Mouse (Mus musculus): Measurements from ENCODE around the gene Lum.
A peak's percentile ranks its signal among the peaks of the same experiment; 100 is the strongest.

Lum gene

GRCm38 (mm10) chr10:97564957-97565856, at the start of gene Lum:
TSS of gene Lum (plus strand) at chr10:97565128.
- no peak for DNase-seq (ENCODE audit: low read depth, low spot score)

- no peak for DNase-seq (ENCODE audit: low read depth, low spot score)
Measured at GRCm38 (mm10) chr10:97523366-97523765, 41.6 kb upstream of the Lum start.

GRCm38 (mm10) chr10:97535697-97536096, 29.2 kb upstream of the Lum start:
- DNase-seq (ENCODE audit: low read depth, low spot score) = no peak

- DNase-seq (ENCODE audit: low read depth, low spot score) = no peak
Measured at GRCm38 (mm10) chr10:97536921-97537320, 28.0 kb upstream of the Lum start.

- DNase-seq (ENCODE audit: low read depth, low spot score) = no peak
Measured at GRCm38 (mm10) chr10:97538202-97538601, 26.7 kb upstream of the Lum start.

GRCm38 (mm10) chr10:97547740-97548139, 17.2 kb upstream of the Lum start:
- DNase-seq (ENCODE audit: low read depth, low spot score) = no peak

GRCm38 (mm10) chr10:97567489-97568135, 2.7 kb downstream of the Lum start:
- no peak for DNase-seq (ENCODE audit: low read depth, low spot score)

GRCm38 (mm10) chr10:97582543-97583231, 17.8 kb downstream of the Lum start:
- peak; percentile 60 for DNase-seq (ENCODE audit: low read depth, low spot score)

- no peak for DNase-seq (ENCODE audit: low read depth, low spot score)
Measured at GRCm38 (mm10) chr10:97584176-97584575, 19.2 kb downstream of the Lum start.

- no peak for DNase-seq (ENCODE audit: low read depth, low spot score)
Measured at GRCm38 (mm10) chr10:97587159-97587558, 22.2 kb downstream of the Lum start.

GRCm38 (mm10) chr10:97589574-97589973, 24.6 kb downstream of the Lum start:
- no peak for DNase-seq (ENCODE audit: low read depth, low spot score)

GRCm38 (mm10) chr10:97591036-97591435, 26.1 kb downstream of the Lum start:
- no peak for DNase-seq (ENCODE audit: low read depth, low spot score)

GRCm38 (mm10) chr10:97591685-97592084, 26.8 kb downstream of the Lum start:
- no peak for DNase-seq (ENCODE audit: low read depth, low spot score)

GRCm38 (mm10) chr10:97595680-97596079, 30.8 kb downstream of the Lum start:
- no peak for DNase-seq (ENCODE audit: low read depth, low spot score)

- DNase-seq (ENCODE audit: low read depth, low spot score) = no peak
Measured at GRCm38 (mm10) chr10:97601744-97602143, 36.8 kb downstream of the Lum start.

GRCm38 (mm10) chr10:97603256-97603655, 38.3 kb downstream of the Lum start:
- DNase-seq (ENCODE audit: low read depth, low spot score) = no peak

GRCm38 (mm10) chr10:97606579-97606978, 41.7 kb downstream of the Lum start, which contains the start of gene Kera:
TSS of gene Kera (plus strand) at chr10:97606879.
- DNase-seq (ENCODE audit: low read depth, low spot score) = no peak
